Comparison of ENCODE assay signal across 21 mouse cellular contexts in genomic region chr1:126600596-126600995, GRCm38 (mm10).
DNase-seq lines count a peak whose midpoint lies in the region; ATAC-seq and TF ChIP-seq lines count a peak whose summit lies in the region.
"Had no signal": no experiment of that assay in that cellular context is flagged by ENCODE, and none has a peak within 500 bp of the region (broad histone marks: within the 10 kb centered on the region; RNA-seq: fewer than 3 reads in every experiment).

No protein-coding gene starts in this region.

- DNase-seq in adrenal gland, adult 2 months = peak; percentile 41
- DNase-seq in adrenal gland, postnatal 14 days = no peak
- DNase-seq in hindbrain, embryonic 11.5 days (ENCODE audit: low spot score) = no peak
- no peak for DNase-seq in liver, postnatal 0 days
- no peak for DNase-seq in liver
- peak; percentile 1 for DNase-seq in stomach, postnatal 0 days (ENCODE audit: low spot score)
- DNase-seq in right cerebral cortex, adult 18-20 months = no peak
- DNase-seq: adrenal gland, postnatal 10 days; cerebellum, adult 8-10 months; cerebellum, postnatal 36 days; kidney, adult 11 months; kidney, postnatal 25 days; liver, embryonic 13.5 days; lung, postnatal 4 days; right cerebral cortex, postnatal 25 days; spleen, adult 18-20 months had no signal

- ATAC-seq in hindbrain, embryonic 11.5 days (ENCODE audit: low FRiP score) = 0 out of 2 replicates have a peak, but pooled peaks have one; percentile 17
- ATAC-seq in hindbrain, embryonic 12.5 days (ENCODE audit: low FRiP score) = no peak
- peak; percentile 61 for ATAC-seq in liver, postnatal 0 days
- ATAC-seq in stomach, postnatal 0 days (ENCODE audit: low FRiP score, low TSS enrichment) = no peak
- ATAC-seq: activated CD4-positive, CD25-positive, alpha-beta regulatory T cell, adult 4 months; forebrain, embryonic 15.5 days had no signal

- H3K4me2 ChIP-seq in hindbrain, embryonic 11.5 days (replicated peaks; ENCODE audit: low read depth, low read length) = no peak overlapping the region
- no peak overlapping the region for H3K4me2 ChIP-seq in hindbrain, embryonic 12.5 days (replicated peaks)
- no peak overlapping the region for H3K4me2 ChIP-seq in liver, postnatal 0 days (ENCODE audit: low read depth, low read length)
- no peak overlapping the region for H3K4me2 ChIP-seq in stomach, postnatal 0 days (replicated peaks; ENCODE audit: low read depth)
- H3K4me2 ChIP-seq: embryonic facial prominence, embryonic 12.5 days; forebrain, embryonic 15.5 days; liver, embryonic 13.5 days had no signal

- no peak overlapping the region for H3K4me3 ChIP-seq in hindbrain, embryonic 11.5 days (ENCODE audit: low read depth, low read length)
- H3K4me3 ChIP-seq in hindbrain, embryonic 12.5 days = no peak overlapping the region
- no peak overlapping the region for H3K4me3 ChIP-seq in liver, postnatal 0 days (ENCODE audit: low read depth, low read length)
- no peak overlapping the region for H3K4me3 ChIP-seq in stomach, postnatal 0 days (ENCODE audit: low read depth, low read length)
- H3K4me3 ChIP-seq: embryonic facial prominence, embryonic 12.5 days; forebrain, embryonic 15.5 days; heart, embryonic 10.5 days; liver, embryonic 13.5 days had no signal

- no peaks in the 10 kb centered on the region for H3K9me3 ChIP-seq in hindbrain, embryonic 11.5 days (ENCODE audit: control insufficient read depth, low read length)
- H3K9me3 ChIP-seq in hindbrain, embryonic 12.5 days (replicated peaks) = no peaks in the 10 kb centered on the region
- H3K9me3 ChIP-seq in liver, postnatal 0 days (ENCODE audit: low read length) = no peaks in the 10 kb centered on the region
- H3K9me3 ChIP-seq in stomach, postnatal 0 days (ENCODE audit: control insufficient read depth, low read length) = no peaks in the 10 kb centered on the region
- H3K9me3 ChIP-seq: embryonic facial prominence, embryonic 12.5 days; forebrain, embryonic 15.5 days; heart, embryonic 10.5 days; liver, embryonic 13.5 days had no signal

- no peak for TF ChIP-seq CTCF in liver, postnatal 0 days (IDR thresholded peaks at IDR 0.05; ENCODE audit: low read depth)
- TF ChIP-seq CTCF in stomach, postnatal 0 days (IDR thresholded peaks at IDR 0.05; ENCODE audit: low read depth) = no peak

- no peaks in the 10 kb centered on the region for H3K27me3 ChIP-seq in hindbrain, embryonic 11.5 days (ENCODE audit: control insufficient read depth, insufficient read depth, low read length)
- H3K27me3 ChIP-seq in hindbrain, embryonic 12.5 days = no peaks in the 10 kb centered on the region
- H3K27me3 ChIP-seq in liver, postnatal 0 days (ENCODE audit: insufficient read depth, low read length) = no peaks in the 10 kb centered on the region
- H3K27me3 ChIP-seq in stomach, postnatal 0 days (ENCODE audit: control insufficient read depth, insufficient read depth, low read length) = no peaks in the 10 kb centered on the region
- H3K27me3 ChIP-seq: embryonic facial prominence, embryonic 12.5 days; forebrain, embryonic 15.5 days; liver, embryonic 13.5 days had no signal

- H3K9ac ChIP-seq in hindbrain, embryonic 11.5 days (ENCODE audit: low read depth, low read length) = no peak overlapping the region
- H3K9ac ChIP-seq in hindbrain, embryonic 12.5 days = no peak overlapping the region
- H3K9ac ChIP-seq in liver, postnatal 0 days (replicated peaks) = no peak overlapping the region
- no peak overlapping the region for H3K9ac ChIP-seq in stomach, postnatal 0 days (ENCODE audit: low read length)
- H3K9ac ChIP-seq: embryonic facial prominence, embryonic 12.5 days; forebrain, embryonic 15.5 days; liver, embryonic 13.5 days had no signal

- TF ChIP-seq EP300 in liver, postnatal 0 days (IDR thresholded peaks at IDR 0.05; ENCODE audit: low read depth) = no peak
- no peak for TF ChIP-seq EP300 in stomach, postnatal 0 days (optimal IDR thresholded peaks at IDR 0.05)

- H3K4me1 ChIP-seq in hindbrain, embryonic 11.5 days (replicated peaks; ENCODE audit: control insufficient read depth, insufficient read depth, low read length) = no peaks in the 10 kb centered on the region
- H3K4me1 ChIP-seq in hindbrain, embryonic 12.5 days = peaks cover 18% of the 10 kb centered on the region
- peaks cover 6% of the 10 kb centered on the region for H3K4me1 ChIP-seq in liver, postnatal 0 days (ENCODE audit: insufficient read depth)
- H3K4me1 ChIP-seq in stomach, postnatal 0 days (replicated peaks; ENCODE audit: control insufficient read depth, insufficient read depth) = no peaks in the 10 kb centered on the region
- H3K4me1 ChIP-seq: embryonic facial prominence, embryonic 12.5 days; liver, embryonic 13.5 days had no signal

- WGBS in hindbrain, embryonic 11.5 days = 50% methylated on average over 4 of the region's 4 CpGs
- WGBS in hindbrain, embryonic 12.5 days = 45% methylated on average over 4 of the region's 4 CpGs
- WGBS in liver, postnatal 0 days (ENCODE audit: insufficient replicate concordance) = 62% methylated on average over 4 of the region's 4 CpGs
- 75% methylated on average over 4 of the region's 4 CpGs for WGBS in stomach, postnatal 0 days

- no peak overlapping the region for H3K27ac ChIP-seq in hindbrain, embryonic 11.5 days (ENCODE audit: low read depth, low read length)
- H3K27ac ChIP-seq in hindbrain, embryonic 12.5 days = no peak overlapping the region
- H3K27ac ChIP-seq in liver, postnatal 0 days (ENCODE audit: low read depth) = peak overlapping the region; percentile 44; the same call in 1 of the 2 replicates
- H3K27ac ChIP-seq in stomach, postnatal 0 days (replicated peaks) = no peak overlapping the region
- H3K27ac ChIP-seq: embryonic facial prominence, embryonic 12.5 days; forebrain, embryonic 15.5 days; heart, embryonic 10.5 days; liver, embryonic 13.5 days had no signal

- no peaks in the 10 kb centered on the region for H3K36me3 ChIP-seq in hindbrain, embryonic 11.5 days (ENCODE audit: control insufficient read depth, insufficient read depth, low read length)
- H3K36me3 ChIP-seq in hindbrain, embryonic 12.5 days = no peaks in the 10 kb centered on the region
- no peaks in the 10 kb centered on the region for H3K36me3 ChIP-seq in liver, postnatal 0 days (replicated peaks; ENCODE audit: insufficient read depth, low read length)
- no peaks in the 10 kb centered on the region for H3K36me3 ChIP-seq in stomach, postnatal 0 days (ENCODE audit: control insufficient read depth, insufficient read depth, low read length)
- H3K36me3 ChIP-seq: embryonic facial prominence, embryonic 12.5 days; forebrain, embryonic 15.5 days; heart, embryonic 10.5 days; liver, embryonic 13.5 days had no signal

Comparison
In these comparisons a context has a peak if more than half of its experiments do, and no peak if none do; other contexts are left out.
1. DNase-seq: peak in adrenal gland, adult 2 months (single experiment) and stomach, postnatal 0 days (single experiment); none in adrenal gland, postnatal 14 days (single experiment), hindbrain, embryonic 11.5 days (single experiment), liver, postnatal 0 days (single experiment), liver (single experiment) and right cerebral cortex, adult 18-20 months (single experiment).
2. ATAC-seq: peak in hindbrain, embryonic 11.5 days (single experiment) and liver, postnatal 0 days (single experiment); none in hindbrain, embryonic 12.5 days (single experiment) and stomach, postnatal 0 days (single experiment).